Mouse (Mus musculus) megakaryocyte, adult 5-6 weeks (primary cell): ENCODE data around the gene Prpf18. TPM values are rescaled to one million over a fixed set of nuclear protein-coding genes. Genes with fewer than 3 reads are reported as not detected.
"Not testable (repeated sequence)": the region's sequence is repeated elsewhere in the genome, so short reads cannot be mapped to it uniquely, and the experiment has no call there.

Source experiments
- ATAC-seq: 2 replicates; pipeline ENCODE4 v1.8.0; 2016; ENCODE audit warnings: mild to moderate bottlenecking, inconsistent platforms; ENCODE audit not compliant: poor library complexity, severe bottlenecking
- total RNA-seq, 2 experiments: library from RNA; stranded (forward) in 1 of 2; stranded (reverse) in 1 of 2; fragments of 153-499, 151-499 nt in 1 of 2; fragments of 221-1000, 200-1000 nt in 1 of 2; gene quantifications; 2 replicates each; pipeline versions ENCODE4 v1.2.3 to v1.2.4; 2015 to 2017

The Prpf18 gene
- total RNA-seq (2015): 28.3 and 30.2 TPM in 2 replicates
- 76.6 and 88.7 TPM in 2 replicates for total RNA-seq (2017)

GRCm38 (mm10) chr2:4651500-4652285 lies at the start of gene Prpf18:
TSS of gene Prpf18 (minus strand) at chr2:4652113.
- ATAC-seq: peak; percentile 96

- ATAC-seq: no peak
Measured at GRCm38 (mm10) chr2:4679886-4680285, 28.0 kb upstream of the Prpf18 start.

DNA sequence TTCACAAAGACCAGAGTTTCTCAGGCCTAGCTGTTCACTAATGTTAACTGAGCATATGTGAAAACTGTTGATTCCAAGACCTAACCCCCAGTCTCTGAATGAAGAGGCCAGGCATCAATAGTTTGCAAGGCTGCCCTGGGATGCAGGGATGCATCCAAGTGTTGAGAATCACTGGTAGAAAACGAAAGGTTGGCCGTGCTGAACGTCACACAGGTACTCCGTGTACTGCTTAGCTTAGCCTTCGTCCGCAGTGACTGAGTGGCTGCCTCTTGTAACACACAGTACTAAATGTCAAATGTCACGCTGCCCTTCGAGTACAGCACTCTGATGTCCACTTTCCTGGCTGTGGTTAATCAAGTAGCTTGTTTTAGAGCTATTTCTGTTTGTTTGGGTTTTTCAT lies 19.7 kb upstream of the Prpf18 start:
- ATAC-seq: no peak

DNA sequence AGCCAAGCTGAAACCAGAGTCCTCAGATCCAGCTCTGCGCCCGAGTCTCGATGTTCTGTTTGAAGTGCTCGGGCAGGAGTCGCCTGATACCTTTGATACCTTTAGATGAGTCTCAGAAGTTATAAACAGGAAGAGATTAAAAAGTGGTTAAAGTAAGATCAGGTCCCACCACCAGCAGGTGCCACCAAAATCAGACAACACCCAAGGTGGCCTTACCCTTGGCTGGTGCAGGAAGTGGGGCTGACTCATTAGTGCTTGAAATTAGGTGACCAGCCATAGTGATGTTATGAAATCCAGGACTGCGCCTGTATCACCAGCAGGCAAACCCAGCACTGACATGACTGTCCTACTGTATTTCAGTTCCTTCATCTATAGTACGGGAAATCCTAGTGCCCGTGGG lies 17.8 kb upstream of the Prpf18 start:
- ATAC-seq: no peak

- no peak for ATAC-seq
Measured at GRCm38 (mm10) chr2:4668626-4669025, 16.7 kb upstream of the Prpf18 start.

GRCm38 (mm10) chr2:4660677-4661076 lies 8.8 kb upstream of the Prpf18 start:
- ATAC-seq: no peak

DNA sequence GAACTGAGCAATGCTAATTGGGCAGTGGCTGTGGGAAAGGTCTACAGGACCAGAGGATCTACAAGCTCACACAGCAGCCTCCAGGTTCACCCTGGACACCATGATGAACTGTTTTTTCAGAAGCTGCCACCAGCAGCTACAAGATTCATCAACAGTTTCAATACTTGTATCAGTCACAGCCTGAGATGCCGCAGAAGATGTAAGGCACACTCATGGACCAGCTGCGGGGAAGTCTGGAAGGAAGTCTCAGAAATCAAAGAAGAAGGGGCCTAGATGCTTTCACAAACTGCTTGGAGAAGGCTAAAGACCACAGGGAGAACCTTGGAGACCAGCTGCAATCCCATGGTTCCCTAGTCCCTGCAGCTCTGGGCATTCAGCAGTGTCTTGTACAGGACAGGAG lies 2.3 kb downstream of the Prpf18 start:
- ATAC-seq: no peak

DNA sequence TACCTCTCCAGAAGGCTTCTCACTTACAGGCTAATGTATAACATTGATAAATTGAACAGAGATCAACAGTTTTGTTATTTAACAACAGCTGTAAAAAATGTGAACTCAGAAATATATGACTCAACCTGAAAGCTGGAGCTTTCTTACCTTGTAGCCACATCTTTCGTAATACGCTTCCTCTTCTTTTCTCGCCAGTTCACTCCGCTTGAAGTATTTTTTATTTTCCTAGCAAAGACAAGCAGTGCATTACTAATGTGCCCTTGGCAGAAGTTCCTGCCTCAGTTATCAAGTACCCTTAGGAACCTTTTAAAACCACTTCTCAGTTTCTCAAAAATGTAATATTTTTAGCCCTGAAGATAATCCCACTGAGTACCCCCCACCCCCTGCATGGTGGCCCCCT lies 3.8 kb downstream of the Prpf18 start:
- no peak for ATAC-seq

DNA sequence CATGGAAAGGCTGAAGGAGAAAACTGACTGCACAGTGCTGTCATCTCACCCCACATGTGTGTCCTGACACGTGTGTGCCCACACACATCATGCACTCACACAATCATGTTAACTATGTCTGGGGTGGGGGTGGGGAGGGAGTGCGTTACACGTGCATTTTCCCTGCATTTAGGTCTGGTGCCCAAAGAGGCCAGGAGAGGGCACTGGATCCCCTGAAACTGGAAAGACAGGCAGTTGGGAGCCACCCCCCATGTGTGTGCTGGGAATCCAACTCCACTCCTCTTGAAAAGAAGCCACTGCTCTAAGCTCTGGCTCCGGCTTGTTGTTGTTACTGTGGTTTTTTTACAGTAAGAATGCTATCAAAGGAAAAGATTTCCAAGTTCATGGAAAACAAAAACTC lies 6.8 kb downstream of the Prpf18 start:
- ATAC-seq: no peak

DNA sequence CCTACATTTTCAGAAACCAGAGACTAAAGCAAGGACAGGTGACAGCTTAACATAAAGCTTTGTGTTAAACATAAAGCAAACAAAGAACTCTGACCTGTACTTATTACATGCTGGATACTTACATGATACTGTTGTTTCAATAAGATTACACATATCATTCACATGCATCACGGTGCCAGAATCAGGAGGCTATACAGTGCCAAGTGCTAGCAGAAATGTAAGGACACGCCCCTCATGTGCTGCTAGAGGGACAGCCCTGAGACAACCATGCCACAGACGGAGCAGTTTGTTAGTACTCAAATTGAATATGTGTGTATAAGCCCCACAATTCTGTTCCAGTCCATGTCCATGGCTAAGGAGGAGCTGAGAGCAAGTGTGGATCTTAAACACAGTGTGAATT lies 13.7 kb downstream of the Prpf18 start:
- no peak for ATAC-seq

DNA sequence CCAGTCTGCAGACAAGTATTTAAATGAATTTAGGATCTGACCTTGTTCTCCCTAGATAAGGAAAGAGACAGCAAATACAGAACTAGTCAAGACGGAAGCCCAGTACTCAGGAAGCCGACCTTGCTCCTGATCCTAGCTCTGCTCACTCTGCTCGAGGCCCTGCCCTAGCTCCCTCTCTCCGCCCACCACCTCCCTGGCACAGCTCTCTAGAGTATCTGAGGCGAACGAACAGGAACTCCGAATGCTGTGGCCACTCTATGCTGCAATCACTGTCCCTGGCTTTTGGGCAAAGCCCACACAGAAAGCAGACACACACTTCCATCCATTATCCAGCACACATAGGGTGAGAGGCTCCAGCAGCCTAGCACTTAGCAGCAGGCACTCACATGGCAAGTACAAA lies 15.3 kb downstream of the Prpf18 start:
- no peak for ATAC-seq

GRCm38 (mm10) chr2:4635804-4636203 lies 16.1 kb downstream of the Prpf18 start:
- no peak for ATAC-seq

GRCm38 (mm10) chr2:4630197-4630835 lies 21.6 kb downstream of the Prpf18 start:
- no peak for ATAC-seq

DNA sequence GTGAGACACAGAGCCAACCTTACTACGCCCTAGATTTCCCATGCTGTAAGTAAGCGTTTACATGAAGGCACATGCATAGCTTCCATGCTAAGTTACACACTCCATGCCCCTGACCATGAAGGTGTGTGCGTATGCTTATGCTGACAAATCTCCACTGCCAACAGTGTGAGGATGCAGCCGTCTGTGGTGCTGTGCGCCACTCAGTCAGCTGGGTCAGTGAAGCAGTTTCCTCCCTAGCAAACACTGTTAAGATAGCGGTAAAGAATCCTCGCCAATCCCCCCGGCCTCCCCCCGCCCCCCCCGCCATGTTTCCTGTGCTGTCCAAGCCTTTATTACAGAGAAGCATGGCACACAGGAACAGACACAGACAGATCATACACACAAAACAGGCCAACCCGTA lies 22.4 kb downstream of the Prpf18 start:
- ATAC-seq: no peak

DNA sequence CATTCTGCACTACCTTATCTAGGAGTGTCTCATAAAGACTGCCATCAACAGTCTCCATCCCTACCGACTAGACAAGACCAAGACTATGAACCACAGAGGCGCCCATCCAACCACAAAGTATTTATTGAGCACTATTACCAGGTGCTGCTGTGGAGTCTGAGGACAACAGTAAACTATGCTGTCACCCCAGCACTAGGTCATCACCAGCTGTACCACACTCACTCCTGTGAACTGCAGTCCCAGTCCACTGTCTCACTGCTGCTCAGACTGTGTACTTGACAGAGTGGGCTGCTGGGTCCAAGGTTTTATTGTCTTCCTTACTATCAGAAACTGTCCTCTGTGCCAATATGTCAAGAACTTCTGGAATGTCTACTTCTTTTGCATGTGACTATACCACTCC lies 23.0 kb downstream of the Prpf18 start:
- no peak for ATAC-seq

- no peak for ATAC-seq
Measured at GRCm38 (mm10) chr2:4626911-4627310, 25.0 kb downstream of the Prpf18 start.

DNA sequence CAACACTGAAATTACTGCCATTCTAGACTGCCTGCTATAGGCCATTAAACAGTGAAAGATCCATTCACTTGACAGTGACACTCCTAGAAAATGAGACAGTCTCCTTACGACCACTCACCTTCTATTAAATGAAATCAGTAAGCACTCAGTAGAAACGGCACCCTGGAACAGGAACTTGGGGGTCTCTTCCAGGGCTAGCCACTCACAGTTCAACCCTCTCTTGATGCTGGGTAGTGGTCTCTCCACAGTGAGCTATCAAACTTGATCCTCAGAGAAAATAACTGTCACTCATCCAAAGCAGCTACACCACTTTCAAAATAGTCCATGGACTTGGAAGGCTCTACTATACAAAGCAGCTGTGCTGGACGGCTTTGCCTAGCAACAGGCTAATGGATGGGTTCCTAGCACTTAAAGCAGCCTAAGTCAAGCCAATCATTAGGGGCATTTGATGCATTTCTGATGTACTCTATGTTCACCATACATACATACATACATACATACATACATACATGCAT lies 30.4 kb downstream of the Prpf18 start:
- ATAC-seq: no peak

GRCm38 (mm10) chr2:4620640-4621401 lies 31.1 kb downstream of the Prpf18 start:
- ATAC-seq: no peak

DNA sequence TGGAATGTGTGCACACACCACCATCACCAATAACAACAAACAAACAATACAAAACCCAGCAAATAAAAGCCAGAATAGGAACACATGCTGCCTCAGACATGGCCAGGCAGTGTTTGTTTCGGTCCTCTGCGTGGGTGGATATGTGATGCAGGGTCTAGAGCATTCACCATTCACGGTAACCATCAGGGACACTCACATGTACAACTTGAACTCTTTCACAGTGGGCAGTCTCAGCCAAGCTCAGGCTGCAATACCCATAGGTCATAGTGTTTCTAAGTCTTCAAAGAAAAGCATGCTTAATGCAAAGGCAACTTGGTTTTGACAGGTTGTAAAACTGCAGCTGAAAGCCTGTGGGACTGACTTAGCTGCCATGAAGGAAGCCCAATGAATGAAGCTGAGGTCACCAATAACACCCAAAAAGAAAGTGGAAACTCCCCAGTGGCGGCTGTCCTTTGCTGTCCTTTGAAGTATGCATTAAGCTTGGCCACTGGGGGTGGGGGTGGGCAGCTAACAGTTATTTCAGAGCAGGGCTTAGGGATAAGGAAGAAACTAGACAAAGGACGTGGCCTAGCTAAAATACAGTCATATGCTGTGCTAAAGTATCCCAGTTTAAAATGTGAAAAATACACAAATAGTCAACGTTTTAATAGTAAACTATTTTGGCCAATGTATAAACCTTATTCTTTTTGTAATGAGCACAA lies 31.9 kb downstream of the Prpf18 start:
- ATAC-seq: no peak

DNA sequence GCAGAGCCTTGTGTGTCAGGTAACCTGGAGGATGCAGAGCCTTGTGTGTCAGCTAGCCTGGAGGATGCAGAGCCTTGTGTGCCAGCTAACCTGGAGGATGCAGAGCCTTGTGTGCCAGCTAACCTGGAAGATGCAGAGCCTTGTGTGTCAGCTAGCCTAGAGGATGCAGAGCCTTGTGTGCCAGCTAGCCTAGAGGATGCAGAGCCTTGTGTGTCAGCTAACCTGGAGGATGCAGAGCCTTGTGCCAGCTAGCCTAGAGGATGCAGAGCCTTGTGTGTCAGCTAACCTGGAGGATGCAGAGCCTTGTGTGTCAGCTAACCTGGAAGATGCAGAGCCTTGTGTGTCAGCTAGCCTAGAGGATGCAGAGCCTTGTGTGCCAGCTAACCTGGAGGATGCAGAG lies 32.8 kb downstream of the Prpf18 start:
- not testable (repeated sequence) for ATAC-seq

- no peak for ATAC-seq
Measured at GRCm38 (mm10) chr2:4616995-4617394, 34.9 kb downstream of the Prpf18 start.
